ENCODE assay signal across 8 mouse cellular contexts in the genomic region with DNA sequence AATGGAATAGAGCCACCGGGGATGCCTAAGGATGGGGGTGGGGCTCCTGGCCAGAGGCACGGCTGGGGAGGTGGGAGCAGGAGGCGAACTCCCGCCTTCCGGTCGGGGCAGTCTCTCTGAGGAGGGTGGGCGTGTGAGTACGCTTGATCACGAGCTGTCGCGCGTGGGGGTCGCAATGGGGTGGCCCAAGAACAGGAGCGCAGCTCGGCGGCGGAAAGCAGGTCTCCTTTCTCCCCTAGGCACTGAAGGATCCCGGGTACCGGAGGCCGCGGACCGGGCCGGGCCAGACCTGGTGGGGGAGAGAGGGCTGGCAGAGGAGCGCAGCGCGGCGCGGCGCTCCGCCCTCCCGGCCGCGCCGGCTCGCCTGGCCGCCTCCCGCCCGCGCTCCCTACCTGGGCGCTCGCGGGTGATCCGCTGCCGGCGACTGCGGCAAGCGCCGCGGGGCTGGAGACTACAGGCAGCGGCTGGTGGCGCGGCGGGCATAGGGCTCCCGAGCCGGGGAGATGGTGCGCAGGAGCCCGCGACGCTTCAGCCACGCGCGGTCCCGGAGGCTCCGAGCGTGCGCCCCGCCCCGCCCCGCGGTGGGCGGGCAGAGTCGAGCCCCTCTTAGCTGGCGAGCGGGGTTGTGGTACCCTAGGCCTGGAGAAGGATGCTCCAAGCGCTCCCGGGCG. TPM values are rescaled to one million over a fixed set of nuclear protein-coding genes. Genes with fewer than 3 reads are reported as not detected.
DNase-seq lines count a peak whose midpoint lies in the region; ATAC-seq lines count a peak whose summit lies in the region.

A gene (minus strand): TSS at position 530 of the 671 bp plus-strand sequence.

- H3K27ac ChIP-seq in heart, embryonic 11.5 days (ENCODE audit: low read depth, low read length), result no peak within 1 kb of the TSS
- no peak within 1 kb of the TSS for H3K27ac ChIP-seq in limb, embryonic 15.5 days

- H3K9ac ChIP-seq in heart, embryonic 11.5 days (ENCODE audit: low read depth, low read length), result peak within 1 kb of the TSS; percentile 18; the same call in 1 of the 2 replicates
- peak within 1 kb of the TSS; percentile 37; the same call in 1 of the 2 replicates for H3K9ac ChIP-seq in limb, embryonic 15.5 days

- DNase-seq in heart, adult 9 months (ENCODE audit: low spot score in 2 of 2), result no peak
- peak; percentile 29 for DNase-seq in thymus, postnatal 4 days
- no peak for DNase-seq in thymus, postnatal 14 days
- no peak for DNase-seq in layer of hippocampus, adult 9-11 months
- DNase-seq in adrenal gland, postnatal 14 days, result no peak

- H3K27me3 ChIP-seq in heart, embryonic 11.5 days (ENCODE audit: control insufficient read depth, insufficient read depth, low read length), result peaks cover 69% of the 10 kb centered on the region
- peaks cover 61% of the 10 kb centered on the region for H3K27me3 ChIP-seq in limb, embryonic 15.5 days

- peak within 1 kb of the TSS; percentile 93 for H3K4me2 ChIP-seq in heart, embryonic 11.5 days
- peak within 1 kb of the TSS; percentile 95 for H3K4me2 ChIP-seq in limb, embryonic 15.5 days

- WGBS in heart, embryonic 11.5 days (ENCODE audit: insufficient replicate concordance), result 1% methylated on average over 63 of the region's 77 CpGs
- WGBS in limb, embryonic 15.5 days, result under 1% methylated on average over 63 of the region's 77 CpGs

- H3K4me3 ChIP-seq in heart, embryonic 11.5 days (ENCODE audit: low read depth, low read length), result peak within 1 kb of the TSS; percentile 58
- H3K4me3 ChIP-seq in limb, embryonic 15.5 days, result peak within 1 kb of the TSS; percentile 56

- H3K4me1 ChIP-seq in heart, embryonic 11.5 days (ENCODE audit: control insufficient read depth, insufficient read depth, low read length), result peaks cover 16% of the 10 kb centered on the region; the same call in 1 of the 2 replicates
- peaks cover 24% of the 10 kb centered on the region for H3K4me1 ChIP-seq in limb, embryonic 15.5 days

- H3K36me3 ChIP-seq in heart, embryonic 11.5 days (ENCODE audit: control insufficient read depth, insufficient read depth, low read length), result no peaks in the 10 kb centered on the region
- no peaks in the 10 kb centered on the region for H3K36me3 ChIP-seq in limb, embryonic 15.5 days

- no peak for ATAC-seq in heart, embryonic 11.5 days (replicated peaks; ENCODE audit: insufficient number of reproducible peaks, low FRiP score, low TSS enrichment)
- ATAC-seq in limb, embryonic 15.5 days (ENCODE audit: insufficient number of reproducible peaks, low FRiP score, low TSS enrichment, low read depth), result no peak
- ATAC-seq in erythroid progenitor cell, adult 5-6 weeks (replicated peaks; ENCODE audit: low FRiP score, poor library complexity, severe bottlenecking), result no peak

- H3K9me3 ChIP-seq in heart, embryonic 11.5 days (replicated peaks; ENCODE audit: control insufficient read depth, low read length), result no peaks in the 10 kb centered on the region
- no peaks in the 10 kb centered on the region for H3K9me3 ChIP-seq in limb, embryonic 15.5 days

RNA-seq across cellular contexts. Expression of the gene that starts here (rescaled TPM):
- polyA plus RNA-seq in heart, embryonic 11.5 days (2014; fragmentation: Nextera tagmentation; extraction: Ambion mirVana), result not detected in 2 replicates
- polyA plus RNA-seq in limb, embryonic 15.5 days (2015; fragmentation: Nextera tagmentation; extraction: Ambion mirVana), result 0.15 TPM in 1 of 2 replicates, not detected in the other
- total RNA-seq in erythroid progenitor cell, adult 5-6 weeks (2015; ENCODE audit: low replicate concordance), result not detected in 2 replicates
- total RNA-seq in erythroid progenitor cell, adult 5-6 weeks (2017; ENCODE audit: low replicate concordance), result not detected in 2 replicates
- total RNA-seq in adrenal gland, postnatal 14 days (2021), result 0.15 TPM in 1 of 2 replicates, not detected in the other
